Mouse (Mus musculus): ENCODE data around the gene Spo11.

DNA sequence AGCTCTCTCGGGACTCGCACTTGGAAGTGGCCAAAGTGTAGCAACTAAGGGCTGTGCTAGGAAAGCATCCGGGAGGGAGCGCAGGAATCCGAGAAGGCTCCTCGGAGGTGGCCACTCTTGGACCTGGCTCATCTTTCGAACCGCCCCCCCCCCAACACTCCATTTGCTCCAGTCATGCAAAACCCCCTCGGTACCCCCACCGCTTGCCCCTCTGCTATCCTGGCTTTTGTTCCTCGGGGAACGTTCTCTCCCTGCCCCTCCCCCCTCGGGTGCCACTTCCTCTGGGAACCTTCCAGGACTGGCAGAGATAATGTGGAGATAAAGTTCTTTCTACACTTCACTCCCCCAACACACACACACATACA lies 36.7 kb upstream of the Spo11 start:
- TF ChIP-seq POLR2A (IDR thresholded peaks at IDR 0.05; ENCODE audit: borderline replicate concordance, control insufficient read depth, low read depth, low read length) (no peak), CTCF (IDR thresholded peaks at IDR 0.05; ENCODE audit: control insufficient read depth, insufficient read depth, low read length) (no peak)
